Mouse (Mus musculus) liver, embryonic 13.5 days (tissue): Measurements from ENCODE around the gene Ccdc102a. TPM values are rescaled to one million over a fixed set of nuclear protein-coding genes. Genes with fewer than 3 reads are reported as not detected.

Experiments
- ATAC-seq: fragments of 200-750 bp; cut with Nextera tagmentation; 2 replicates; pipeline ENCODE4 v1.8.0; 2017; ENCODE audit warnings: low read depth, mild to moderate bottlenecking, moderate number of reproducible peaks, moderate library complexity
- DNase-seq: peaks from one replicate; pipeline ENCODE4 v3.0.0; 2022
- H3K27ac ChIP-seq: fragments of 300-500 bp; sonication (generic); 2 replicates; pipeline ENCODE4 v1.5.1; 2015; ENCODE audit warnings: moderate library complexity, mild to moderate bottlenecking, inconsistent platforms
- H3K27me3 ChIP-seq: fragments of 300-500 bp; sonication (generic); 2 replicates; pipeline ENCODE4 v1.6.1; 2015; ENCODE audit warnings: mild to moderate bottlenecking, inconsistent platforms
- H3K36me3 ChIP-seq: fragments of 300-500 bp; sonication (generic); 2 replicates; pipeline ENCODE4 v1.6.1; 2015; ENCODE audit warnings: mild to moderate bottlenecking, inconsistent platforms
- H3K4me1 ChIP-seq: fragments of 300-500 bp; sonication (generic); replicated peaks from 2 replicates; pipeline ENCODE4 v1.6.1; 2015; ENCODE audit warnings: inconsistent platforms
- H3K4me2 ChIP-seq: fragments of 300-500 bp; sonication (generic); 2 replicates; pipeline ENCODE4 v1.6.1; 2015; ENCODE audit warnings: inconsistent platforms, mild to moderate bottlenecking, moderate library complexity
- H3K4me3 ChIP-seq: fragments of 300-500 bp; sonication (generic); replicated peaks from 2 replicates; pipeline ENCODE4 v1.5.1; 2015; ENCODE audit warnings: mild to moderate bottlenecking, inconsistent platforms
- H3K9ac ChIP-seq: fragments of 300-500 bp; sonication (generic); 2 replicates; pipeline ENCODE4 v1.6.1; 2015; ENCODE audit warnings: mild to moderate bottlenecking, inconsistent platforms
- H3K9me3 ChIP-seq: fragments of 300-500 bp; sonication (generic); replicated peaks from 2 replicates; pipeline ENCODE4 v1.6.1; 2016; ENCODE audit warnings: inconsistent platforms
- WGBS: fragments of 180-500 bp; shearing (Covaris S2); methylation state at CpG from one replicate; pipeline ENCODE4 v1.1.7; 2015; ENCODE audit not compliant: insufficient replicate concordance; 5-methylcytosine and 5-hydroxymethylcytosine counted together
- polyA plus RNA-seq: library from polyadenylated mRNA; unstranded; fragments of >200 nt; fragmentation: Nextera tagmentation; extraction: Ambion mirVana; gene quantifications from 2 replicates; pipeline ENCODE4 v1.2.1, GENCODE M21; 2015

Gene Ccdc102a
- polyA plus RNA-seq, 1 experiment from 2014 or later = 3.5 TPM

GRCm38 (mm10) chr8:94952086-94952485, 34.2 kb upstream of the Ccdc102a start:
- ATAC-seq = no peak
- no peak for DNase-seq
- Histone ChIP-seq H3K36me3 (no peaks in the 10 kb centered on the region), H3K4me3 (no peak overlapping the region), H3K4me1 (peaks cover 36% of the 10 kb centered on the region), H3K9ac (no peak overlapping the region), H3K4me2 (no peak overlapping the region), H3K27me3 (no peaks in the 10 kb centered on the region), H3K9me3 (no peaks in the 10 kb centered on the region), H3K27ac (peak overlapping the region; percentile 12; the same call in 1 of the 2 replicates)
- 65% methylated on average over 5 of the region's 5 CpGs for WGBS

- Histone ChIP-seq H3K4me1 (peaks cover 28% of the 10 kb centered on the region), H3K9ac (no peak overlapping the region), H3K36me3 (no peaks in the 10 kb centered on the region), H3K9me3 (no peaks in the 10 kb centered on the region), H3K27me3 (peaks cover 2% of the 10 kb centered on the region), H3K4me3 (no peak overlapping the region), H3K4me2 (no peak overlapping the region), H3K27ac (no peak overlapping the region)
- ATAC-seq (no peak), DNase-seq (no peak)
- WGBS = 71% methylated on average over 5 of the region's 5 CpGs
Measured at GRCm38 (mm10) chr8:94950458-94950857, 32.6 kb upstream of the Ccdc102a start.

- DNase-seq = peak; percentile 62
- peaks cover 4% of the 10 kb centered on the region for H3K27me3 ChIP-seq
- H3K36me3 ChIP-seq = no peaks in the 10 kb centered on the region
- H3K4me3 ChIP-seq = no peak overlapping the region
- WGBS = 26% methylated on average over 4 of the region's 4 CpGs
- no peak overlapping the region for H3K9ac ChIP-seq
- peak; percentile 61; the same call in 1 of the 2 replicates for ATAC-seq
- no peaks in the 10 kb centered on the region for H3K9me3 ChIP-seq
- H3K4me1 ChIP-seq = peaks cover 23% of the 10 kb centered on the region
- H3K4me2 ChIP-seq = no peak overlapping the region
- no peak overlapping the region for H3K27ac ChIP-seq
Measured at GRCm38 (mm10) chr8:94950046-94950445, 32.1 kb upstream of the Ccdc102a start.

- Histone ChIP-seq H3K4me2 (no peak overlapping the region), H3K4me1 (peaks cover 13% of the 10 kb centered on the region), H3K36me3 (no peaks in the 10 kb centered on the region), H3K9ac (no peak overlapping the region), H3K9me3 (no peaks in the 10 kb centered on the region), H3K27ac (no peak overlapping the region), H3K4me3 (no peak overlapping the region), H3K27me3 (peaks cover 4% of the 10 kb centered on the region)
- ATAC-seq = no peak
- WGBS = 74% methylated on average over 4 of the region's 4 CpGs
- DNase-seq = no peak
Measured at GRCm38 (mm10) chr8:94949010-94949409, 31.1 kb upstream of the Ccdc102a start.

GRCm38 (mm10) chr8:94948421-94948820, 30.5 kb upstream of the Ccdc102a start:
- Histone ChIP-seq H3K36me3 (no peaks in the 10 kb centered on the region), H3K4me2 (no peak overlapping the region), H3K4me1 (peaks cover 7% of the 10 kb centered on the region), H3K9me3 (no peaks in the 10 kb centered on the region), H3K27me3 (peaks cover 4% of the 10 kb centered on the region), H3K27ac (no peak overlapping the region), H3K4me3 (no peak overlapping the region), H3K9ac (no peak overlapping the region)
- WGBS = 79% methylated on average over 4 of the region's 4 CpGs
- no peak for ATAC-seq
- DNase-seq = no peak

GRCm38 (mm10) chr8:94945185-94945584, 27.3 kb upstream of the Ccdc102a start:
- peaks cover 14% of the 10 kb centered on the region for H3K27me3 ChIP-seq
- H3K9me3 ChIP-seq = no peaks in the 10 kb centered on the region
- no peaks in the 10 kb centered on the region for H3K4me1 ChIP-seq
- no peak for ATAC-seq
- 57% methylated on average over 6 of the region's 6 CpGs for WGBS
- no peaks in the 10 kb centered on the region for H3K36me3 ChIP-seq
- H3K4me3 ChIP-seq = no peak overlapping the region
- no peak overlapping the region for H3K4me2 ChIP-seq
- no peak for DNase-seq
- no peak overlapping the region for H3K9ac ChIP-seq
- H3K27ac ChIP-seq = no peak overlapping the region

GRCm38 (mm10) chr8:94942566-94942965, 24.7 kb upstream of the Ccdc102a start:
- Histone ChIP-seq H3K4me2 (no peak overlapping the region), H3K27ac (no peak overlapping the region), H3K9ac (no peak overlapping the region), H3K9me3 (no peaks in the 10 kb centered on the region), H3K4me3 (no peak overlapping the region), H3K27me3 (peaks cover 17% of the 10 kb centered on the region), H3K4me1 (no peaks in the 10 kb centered on the region), H3K36me3 (no peaks in the 10 kb centered on the region)
- 10% methylated on average over 6 of the region's 6 CpGs for WGBS
- DNase-seq = peak; percentile 49
- ATAC-seq = no peak

GRCm38 (mm10) chr8:94935172-94935571, 17.3 kb upstream of the Ccdc102a start:
- ATAC-seq = no peak

GRCm38 (mm10) chr8:94933918-94934317, 16.0 kb upstream of the Ccdc102a start:
- DNase-seq (no peak), ATAC-seq (no peak)
- peaks cover 9% of the 10 kb centered on the region for H3K27me3 ChIP-seq
- no peak overlapping the region for H3K27ac ChIP-seq
- no peak overlapping the region for H3K4me2 ChIP-seq
- no peaks in the 10 kb centered on the region for H3K36me3 ChIP-seq
- no peaks in the 10 kb centered on the region for H3K9me3 ChIP-seq
- H3K4me1 ChIP-seq = no peaks in the 10 kb centered on the region
- H3K9ac ChIP-seq = no peak overlapping the region
- WGBS = 34% methylated on average over 5 of the region's 5 CpGs
- no peak overlapping the region for H3K4me3 ChIP-seq

More at GRCm38 (mm10) chr8:94935172-94935571, 17.3 kb upstream of the Ccdc102a start:
- Histone ChIP-seq H3K4me2 (no peak overlapping the region), H3K27ac (no peak overlapping the region), H3K4me1 (no peaks in the 10 kb centered on the region), H3K4me3 (no peak overlapping the region), H3K9me3 (no peaks in the 10 kb centered on the region), H3K9ac (no peak overlapping the region), H3K27me3 (peaks cover 9% of the 10 kb centered on the region), H3K36me3 (no peaks in the 10 kb centered on the region)
- WGBS = 60% methylated on average over 3 of the region's 3 CpGs
- DNase-seq = no peak

- DNase-seq (no peak), ATAC-seq (no peak)
- peaks cover 10% of the 10 kb centered on the region for H3K4me1 ChIP-seq
- no peak overlapping the region for H3K9ac ChIP-seq
- no peak overlapping the region for H3K4me3 ChIP-seq
- H3K4me2 ChIP-seq = no peak overlapping the region
- H3K36me3 ChIP-seq = no peaks in the 10 kb centered on the region
- H3K27ac ChIP-seq = no peak overlapping the region
- no peaks in the 10 kb centered on the region for H3K9me3 ChIP-seq
- no peaks in the 10 kb centered on the region for H3K27me3 ChIP-seq
- 56% methylated on average over 3 of the region's 3 CpGs for WGBS
Measured at GRCm38 (mm10) chr8:94928227-94928626, 10.3 kb upstream of the Ccdc102a start.

- Histone ChIP-seq H3K4me3 (no peak within 1 kb of the TSS), H3K27me3 (peaks cover 2% of the 10 kb centered on the region), H3K36me3 (no peaks in the 10 kb centered on the region), H3K9me3 (no peaks in the 10 kb centered on the region), H3K4me1 (peaks cover 48% of the 10 kb centered on the region), H3K27ac (peak within 1 kb of the TSS; percentile 73), H3K4me2 (peak within 1 kb of the TSS; percentile 46), H3K9ac (peak within 1 kb of the TSS; percentile 54; the same call in 1 of the 2 replicates)
- 32% methylated on average over 8 of the region's 8 CpGs for WGBS
- no peak for DNase-seq
- no peak for ATAC-seq
Measured at GRCm38 (mm10) chr8:94923405-94923804, 5.5 kb upstream of the Ccdc102a start, which contains the start of gene Adgrg5. Gene Adgrg5, plus strand, starts transcription at chr8:94923694.

- Histone ChIP-seq H3K9me3 (no peaks in the 10 kb centered on the region), H3K4me3 (no peak overlapping the region), H3K9ac (peak overlapping the region; percentile 54; the same call in 1 of the 2 replicates), H3K27me3 (peaks cover 8% of the 10 kb centered on the region), H3K4me1 (peaks cover 56% of the 10 kb centered on the region), H3K36me3 (no peaks in the 10 kb centered on the region), H3K4me2 (peak overlapping the region; percentile 46), H3K27ac (peak overlapping the region; percentile 73)
- 3% methylated on average over 8 of the region's 8 CpGs for WGBS
- DNase-seq (peak; percentile 40), ATAC-seq (peak; percentile 80)
Measured at GRCm38 (mm10) chr8:94922602-94923001, 4.7 kb upstream of the Ccdc102a start.
